Mouse (Mus musculus) thymus, adult 2 months (tissue): ENCODE measurements around the gene Gramd1b. TPM values are rescaled to one million over a fixed set of nuclear protein-coding genes. Genes with fewer than 3 reads are reported as not detected.

ENCODE experiments used
- DNase-seq: peaks from one replicate; pipeline ENCODE4 v3.0.0; 2021
- H3K27ac ChIP-seq: fragments of 200-500 bp; 2 replicates; pipeline ENCODE4 v1.5.1; 2012; ENCODE audit warnings: low read length, control low read depth; ENCODE audit not compliant: control insufficient read depth, insufficient read depth
- H3K27me3 ChIP-seq: fragments of 200-500 bp; 2 replicates; pipeline ENCODE4 v1.6.1; 2012; ENCODE audit warnings: mild to moderate bottlenecking, low read length, moderate library complexity, mixed read lengths; ENCODE audit not compliant: control insufficient read depth, insufficient read depth
- H3K36me3 ChIP-seq: fragments of 200-500 bp; 2 replicates; pipeline ENCODE4 v1.6.1; 2012; ENCODE audit warnings: mild to moderate bottlenecking, low read length, moderate library complexity; ENCODE audit not compliant: control insufficient read depth, insufficient read depth
- H3K4me1 ChIP-seq: fragments of 200-500 bp; replicated peaks from 2 replicates; pipeline ENCODE4 v1.6.1; 2012; ENCODE audit warnings: low read length; ENCODE audit not compliant: control insufficient read depth, insufficient read depth
- H3K4me3 ChIP-seq: fragments of 200-500 bp; 2 replicates; pipeline ENCODE4 v1.5.1; 2012; ENCODE audit warnings: mild to moderate bottlenecking, low read length, control low read depth, moderate library complexity; ENCODE audit not compliant: control insufficient read depth, insufficient read depth
- CTCF ChIP-seq: fragments of 200-500 bp; IDR thresholded peaks from 2 replicates; pipeline ENCODE4 v1.5.1; 2012; ENCODE audit warnings: mild to moderate bottlenecking, control low read depth, low read length, moderate library complexity, borderline replicate concordance; ENCODE audit not compliant: control insufficient read depth, poor library complexity, insufficient read depth; ENCODE audit errors: extremely low read depth
- POLR2A ChIP-seq: fragments of 200-500 bp; IDR thresholded peaks from 2 replicates; pipeline ENCODE4 v1.6.1; 2012; ENCODE audit warnings: mild to moderate bottlenecking, low read length, control low read depth, moderate library complexity; ENCODE audit not compliant: control insufficient read depth, poor library complexity, insufficient read depth; ENCODE audit errors: extremely low read depth
- WGBS: fragments of 180-500 bp; shearing (Covaris S2); methylation state at CpG from one replicate; pipeline ENCODE4 v1.1.7; 2018; 5-methylcytosine and 5-hydroxymethylcytosine counted together
- polyA plus RNA-seq: library from polyadenylated mRNA; depleted of rRNA; stranded (reverse); fragments of >200 nt; gene quantifications from 2 replicates; pipeline ENCODE4 v1.2.3, GENCODE M21; 2012

The Gramd1b gene
- polyA plus RNA-seq, 1 experiment: 43.0 TPM

GRCm38 (mm10) chr9:40297969-40298368 is 233.2 kb downstream of the Gramd1b start:
- WGBS: 97% methylated on average over 9 of the region's 9 CpGs
- TF ChIP-seq CTCF (no peak), POLR2A (no peak)
- Histone ChIP-seq H3K4me3 (no peak overlapping the region), H3K4me1 (no peaks in the 10 kb centered on the region), H3K36me3 (no peaks in the 10 kb centered on the region), H3K27ac (no peak overlapping the region), H3K27me3 (no peaks in the 10 kb centered on the region)
- DNase-seq: no peak

GRCm38 (mm10) chr9:40296251-40296650 is 234.9 kb downstream of the Gramd1b start:
- DNase-seq: no peak
- no peaks in the 10 kb centered on the region for H3K36me3 ChIP-seq
- 97% methylated on average over 5 of the region's 5 CpGs for WGBS
- H3K4me1 ChIP-seq: no peaks in the 10 kb centered on the region
- TF ChIP-seq POLR2A (no peak), CTCF (no peak)
- H3K4me3 ChIP-seq: no peak overlapping the region
- no peaks in the 10 kb centered on the region for H3K27me3 ChIP-seq
- no peak overlapping the region for H3K27ac ChIP-seq

GRCm38 (mm10) chr9:40294866-40295265 is 236.3 kb downstream of the Gramd1b start:
- TF ChIP-seq POLR2A: no peak
- Histone ChIP-seq H3K27me3 (no peaks in the 10 kb centered on the region), H3K27ac (no peak overlapping the region), H3K36me3 (no peaks in the 10 kb centered on the region), H3K4me3 (no peak overlapping the region), H3K4me1 (no peaks in the 10 kb centered on the region)
- WGBS: 87% methylated on average over 1 of the region's 1 CpGs
- DNase-seq: no peak

GRCm38 (mm10) chr9:40294210-40294609 is 237.0 kb downstream of the Gramd1b start:
- TF ChIP-seq POLR2A (no peak), CTCF (no peak)
- no peaks in the 10 kb centered on the region for H3K36me3 ChIP-seq
- DNase-seq: no peak
- no peak overlapping the region for H3K27ac ChIP-seq
- no peaks in the 10 kb centered on the region for H3K27me3 ChIP-seq
- no peaks in the 10 kb centered on the region for H3K4me1 ChIP-seq
- 93% methylated on average over 5 of the region's 5 CpGs for WGBS
- no peak overlapping the region for H3K4me3 ChIP-seq

GRCm38 (mm10) chr9:40293740-40294139 is 237.4 kb downstream of the Gramd1b start:
- no peak overlapping the region for H3K27ac ChIP-seq
- no peak overlapping the region for H3K4me3 ChIP-seq
- TF ChIP-seq CTCF (no peak), POLR2A (no peak)
- H3K27me3 ChIP-seq: no peaks in the 10 kb centered on the region
- no peaks in the 10 kb centered on the region for H3K36me3 ChIP-seq
- WGBS: 93% methylated on average over 5 of the region's 5 CpGs
- DNase-seq: no peak
- H3K4me1 ChIP-seq: no peaks in the 10 kb centered on the region

- WGBS: 96% methylated on average over 8 of the region's 8 CpGs
- Histone ChIP-seq H3K27ac (no peak overlapping the region), H3K27me3 (no peaks in the 10 kb centered on the region), H3K36me3 (no peaks in the 10 kb centered on the region), H3K4me3 (no peak overlapping the region), H3K4me1 (no peaks in the 10 kb centered on the region)
- DNase-seq: no peak
- TF ChIP-seq POLR2A (no peak), CTCF (no peak)
Observed at GRCm38 (mm10) chr9:40293286-40293685, 237.9 kb downstream of the Gramd1b start.

- H3K27ac ChIP-seq: no peak overlapping the region
- TF ChIP-seq CTCF (no peak), POLR2A (no peak)
- WGBS: 95% methylated on average over 4 of the region's 4 CpGs
Observed at GRCm38 (mm10) chr9:40292475-40292874, 238.7 kb downstream of the Gramd1b start.

GRCm38 (mm10) chr9:40282968-40283367 is 248.2 kb downstream of the Gramd1b start:
- no peaks in the 10 kb centered on the region for H3K27me3 ChIP-seq
- H3K4me1 ChIP-seq: no peaks in the 10 kb centered on the region
- H3K36me3 ChIP-seq: no peaks in the 10 kb centered on the region
- no peak for DNase-seq
- no peak for TF ChIP-seq CTCF
- no peak for TF ChIP-seq POLR2A
- 92% methylated on average over 7 of the region's 7 CpGs for WGBS
- no peak overlapping the region for H3K4me3 ChIP-seq
- no peak overlapping the region for H3K27ac ChIP-seq

More at GRCm38 (mm10) chr9:40292475-40292874, 238.7 kb downstream of the Gramd1b start:
- H3K27me3 ChIP-seq: no peaks in the 10 kb centered on the region
- no peaks in the 10 kb centered on the region for H3K4me1 ChIP-seq
- no peaks in the 10 kb centered on the region for H3K36me3 ChIP-seq
- DNase-seq: no peak
- no peak overlapping the region for H3K4me3 ChIP-seq
